Mouse (Mus musculus) E14TG2a.4 (cell line): Measurements from ENCODE around the gene Sox5.

Source experiments
- CTCF ChIP-seq: conservative IDR thresholded peaks from 2 replicates; pipeline ENCODE4 v1.5.1; 2014; ENCODE audit warnings: low read length
- NANOG ChIP-seq: IDR thresholded peaks from 2 replicates; pipeline ENCODE4 v1.6.1; 2014; ENCODE audit warnings: borderline replicate concordance, low read length, mixed read lengths
- POU5F1 ChIP-seq: IDR thresholded peaks from 2 replicates; pipeline ENCODE4 v1.6.1; 2014; ENCODE audit warnings: low read length, borderline replicate concordance

DNA sequence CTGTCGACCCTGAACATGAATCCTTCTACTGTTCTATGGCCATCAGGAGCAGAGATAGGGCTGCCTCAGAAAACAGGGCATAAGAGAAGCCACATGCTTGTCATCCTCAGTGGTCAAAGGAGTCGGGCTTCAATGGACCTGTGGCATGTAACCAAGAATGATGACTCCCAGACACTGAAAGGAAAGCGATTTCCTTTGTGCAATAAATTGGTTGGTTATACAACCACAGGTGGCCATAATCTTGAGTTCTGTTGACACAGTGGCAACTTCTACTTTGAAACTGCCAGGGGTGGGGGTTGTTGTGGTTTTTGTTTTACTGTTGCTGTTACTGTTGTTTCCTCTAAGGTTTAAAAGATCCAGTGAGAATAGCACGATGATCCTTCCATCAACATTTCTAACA, 512.1 kb downstream of the Sox5 start:
- TF ChIP-seq CTCF (no peak), NANOG (no peak), POU5F1 (no peak)
